Mouse (Mus musculus): ENCODE data around the gene Qpctl. TPM values are rescaled to one million over a fixed set of nuclear protein-coding genes. Genes with fewer than 3 reads are reported as not detected.
"Not testable (repeated sequence)": the region's sequence is repeated elsewhere in the genome, so short reads cannot be mapped to it uniquely, and the experiment has no call there.

Gene Qpctl
- polyA plus RNA-seq, 1 experiment: 20.8 TPM

DNA sequence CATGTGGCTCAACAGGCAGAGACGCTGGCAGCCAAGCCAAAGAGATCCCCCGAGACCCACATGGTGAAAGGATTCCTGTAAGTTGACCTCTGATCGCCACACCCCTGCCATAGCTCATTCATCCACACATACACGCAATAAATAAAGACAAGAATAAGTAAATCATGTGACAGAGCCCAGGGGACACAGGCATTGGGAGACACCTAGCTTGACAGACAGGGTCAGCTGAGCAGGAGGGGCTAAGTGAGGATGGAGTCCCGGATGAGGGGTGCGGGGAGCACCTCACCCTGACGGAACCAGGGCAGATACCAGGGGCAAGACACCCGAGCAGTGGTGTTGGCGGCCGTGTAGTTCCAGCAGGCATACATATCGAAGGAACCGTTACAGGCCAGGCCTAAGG is 14.7 kb upstream of the Qpctl start:
- no peak for DNase-seq (ENCODE audit: low read depth)
- TF ChIP-seq CTCF (IDR thresholded peaks at IDR 0.05; ENCODE audit: borderline replicate concordance, extremely low read depth, insufficient read depth, insufficient read length) (no peak), POLR2A (IDR thresholded peaks at IDR 0.05; ENCODE audit: borderline replicate concordance, extremely low read depth, insufficient read depth, insufficient read length, poor library complexity, severe bottlenecking) (no peak)

DNA sequence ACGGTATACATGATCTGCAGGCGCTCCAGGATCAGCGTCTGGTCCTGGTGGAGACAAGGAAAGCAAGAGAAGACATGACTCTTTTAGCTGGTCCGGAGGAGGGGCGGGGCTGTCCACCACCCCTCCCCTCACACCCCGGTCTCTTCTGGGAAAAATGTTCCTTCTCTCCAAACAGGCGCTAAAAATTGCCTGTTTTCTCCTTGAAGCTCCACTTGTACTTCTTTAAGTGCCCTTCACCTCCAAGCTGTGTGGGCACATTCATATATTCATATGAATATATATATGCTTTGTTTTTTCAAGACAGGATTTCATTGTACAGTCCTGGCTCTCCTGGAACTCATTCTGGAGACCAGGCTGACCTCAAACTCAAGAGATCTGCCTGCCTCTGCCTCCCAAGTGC is 13.8 kb upstream of the Qpctl start:
- no peak for DNase-seq (ENCODE audit: low read depth)
- TF ChIP-seq CTCF (IDR thresholded peaks at IDR 0.05; ENCODE audit: borderline replicate concordance, extremely low read depth, insufficient read depth, insufficient read length): no peak
- TF ChIP-seq POLR2A (IDR thresholded peaks at IDR 0.05; ENCODE audit: borderline replicate concordance, extremely low read depth, insufficient read depth, insufficient read length, poor library complexity, severe bottlenecking): no peak

DNA sequence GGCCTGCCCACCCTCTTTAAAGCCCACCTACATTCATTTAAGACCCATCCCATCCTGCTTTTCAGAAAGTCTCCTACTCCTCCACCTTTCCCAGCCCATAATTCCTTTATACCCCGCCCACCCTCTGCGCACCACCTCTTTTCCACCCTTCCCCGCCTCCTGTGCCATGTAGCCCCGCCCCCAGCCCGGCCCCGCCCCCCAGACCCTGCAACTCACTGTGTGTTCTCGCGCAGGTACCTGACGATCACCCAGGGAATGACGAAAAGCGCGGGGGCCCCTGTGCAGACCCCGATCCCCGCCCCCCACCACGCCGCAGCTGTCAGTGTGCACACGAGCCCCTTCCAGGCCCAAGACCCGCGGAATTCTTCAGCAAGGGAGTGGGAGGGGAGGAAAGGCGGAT is 11.0 kb upstream of the Qpctl start:
- DNase-seq (ENCODE audit: low read depth): peak; percentile 55
- TF ChIP-seq POLR2A (IDR thresholded peaks at IDR 0.05; ENCODE audit: borderline replicate concordance, extremely low read depth, insufficient read depth, insufficient read length, poor library complexity, severe bottlenecking): no peak
- TF ChIP-seq CTCF (IDR thresholded peaks at IDR 0.05; ENCODE audit: borderline replicate concordance, extremely low read depth, insufficient read depth, insufficient read length): no peak

DNA sequence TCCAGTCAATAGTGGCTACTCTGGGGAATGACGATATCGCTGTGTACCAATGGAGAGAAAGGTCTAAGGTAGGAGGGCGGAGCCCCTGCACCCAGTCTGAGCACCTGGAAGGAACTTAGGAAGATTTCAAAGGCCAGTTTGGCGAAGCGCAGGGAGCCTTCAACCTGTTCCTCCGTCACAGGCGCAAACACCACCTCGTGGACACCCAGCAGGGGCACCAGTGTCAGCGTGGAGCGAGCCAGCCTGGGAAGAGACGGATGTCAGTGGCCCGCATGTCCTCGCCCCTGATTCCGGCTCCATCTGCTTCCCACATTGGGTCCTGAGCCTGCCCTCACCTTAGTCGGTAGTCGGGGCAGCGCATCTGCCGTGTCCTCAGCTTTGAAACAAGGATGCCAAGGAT is 10.3 kb upstream of the Qpctl start:
- no peak for TF ChIP-seq POLR2A (IDR thresholded peaks at IDR 0.05; ENCODE audit: borderline replicate concordance, extremely low read depth, insufficient read depth, insufficient read length, poor library complexity, severe bottlenecking)
- TF ChIP-seq CTCF (IDR thresholded peaks at IDR 0.05; ENCODE audit: borderline replicate concordance, extremely low read depth, insufficient read depth, insufficient read length): no peak

DNA sequence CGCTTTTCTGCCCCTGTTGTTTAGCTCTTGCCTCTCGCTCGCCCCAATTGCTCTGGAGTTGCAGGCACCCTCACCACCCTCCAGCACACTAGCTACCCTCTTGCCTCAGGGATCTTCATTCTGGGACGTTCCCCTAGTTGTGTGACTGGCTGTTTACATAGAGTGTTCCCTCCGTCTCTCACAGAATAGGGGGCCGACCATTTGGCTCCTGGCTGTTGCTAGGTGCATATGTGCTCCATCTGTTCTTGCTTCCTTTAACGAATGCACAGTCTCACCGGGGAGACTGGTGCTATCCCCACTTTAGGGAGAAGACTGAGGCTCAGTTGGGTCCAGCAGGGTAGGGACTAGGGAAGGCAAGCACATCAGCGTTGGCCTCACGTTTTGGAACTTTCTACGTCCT is 9.5 kb upstream of the Qpctl start:
- peak; percentile 69 for DNase-seq (ENCODE audit: low read depth)
- TF ChIP-seq CTCF (IDR thresholded peaks at IDR 0.05; ENCODE audit: borderline replicate concordance, extremely low read depth, insufficient read depth, insufficient read length): no peak
- no peak for TF ChIP-seq POLR2A (IDR thresholded peaks at IDR 0.05; ENCODE audit: borderline replicate concordance, extremely low read depth, insufficient read depth, insufficient read length, poor library complexity, severe bottlenecking)

More for the DNA sequence above, 10.3 kb upstream of the Qpctl start:
- no peak for DNase-seq (ENCODE audit: low read depth)

DNA sequence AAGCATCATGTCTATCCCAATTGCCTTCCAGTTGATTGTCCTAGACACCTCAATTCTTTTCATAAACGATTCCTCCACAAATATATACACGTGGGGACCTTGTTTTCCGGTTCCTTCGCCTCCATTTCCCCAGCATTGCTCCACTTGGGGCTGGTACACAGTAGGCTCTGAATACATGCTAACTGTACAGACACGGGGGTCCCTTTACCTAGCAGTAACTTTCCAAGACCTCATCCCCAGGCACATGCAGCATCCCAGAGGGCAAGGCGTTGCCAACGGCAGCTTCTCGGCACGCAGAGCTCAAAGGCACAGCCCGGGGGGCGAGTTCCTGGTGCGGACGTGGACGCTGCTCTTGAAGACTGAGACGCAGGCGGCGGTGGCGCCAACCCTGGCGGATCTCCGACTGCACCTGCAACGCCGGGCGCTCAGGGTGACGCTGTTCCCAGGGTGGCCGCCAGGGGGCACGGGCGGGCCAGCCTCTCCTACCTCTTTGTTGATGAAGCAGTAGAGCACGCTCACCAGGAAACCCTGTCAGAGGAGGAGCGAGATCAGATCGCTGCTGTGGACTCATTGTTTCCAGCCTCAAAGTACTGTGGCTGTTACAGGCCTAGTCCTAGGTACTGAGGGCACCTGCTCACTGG is 8.2 kb upstream of the Qpctl start:
- peak; percentile 93 for DNase-seq (ENCODE audit: low read depth)
- TF ChIP-seq POLR2A (IDR thresholded peaks at IDR 0.05; ENCODE audit: borderline replicate concordance, extremely low read depth, insufficient read depth, insufficient read length, poor library complexity, severe bottlenecking) (peak; percentile 38; the same call in 1 of the 2 replicates), CTCF (IDR thresholded peaks at IDR 0.05; ENCODE audit: borderline replicate concordance, extremely low read depth, insufficient read depth, insufficient read length) (peak; percentile 96)

DNA sequence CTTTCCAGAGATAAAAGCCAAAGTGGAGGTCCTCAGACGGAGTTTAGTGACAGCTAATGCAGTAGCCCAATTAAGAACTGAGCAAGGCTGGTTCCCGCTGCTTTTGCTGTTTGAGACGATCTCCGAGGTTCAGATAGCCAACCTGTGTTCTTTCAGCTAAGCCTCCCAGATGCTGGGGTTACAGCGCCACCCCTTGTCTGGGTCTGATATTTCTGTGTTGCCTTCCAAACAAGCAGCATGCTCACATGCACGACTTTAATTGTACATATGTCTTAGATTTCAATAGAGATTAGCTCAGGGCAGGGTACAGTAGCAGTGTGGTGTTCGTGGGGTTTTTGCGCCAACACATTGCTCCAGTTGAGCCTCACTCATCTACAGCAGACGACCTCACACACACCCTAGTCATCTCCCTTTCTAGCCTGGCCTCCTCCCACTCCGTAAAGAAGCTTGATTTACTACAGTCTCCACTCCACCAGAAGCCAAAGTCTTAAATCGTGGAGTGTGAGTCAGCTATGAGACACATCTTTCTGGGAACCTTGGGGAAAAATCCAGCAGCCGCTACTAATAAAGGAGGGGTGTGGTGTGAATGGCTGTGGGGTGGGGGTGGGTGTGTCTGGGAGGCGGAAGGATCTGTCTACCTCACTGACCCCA is 6.9 kb upstream of the Qpctl start:
- no peak for DNase-seq (ENCODE audit: low read depth)
- peak; percentile 27; the same call in 1 of the 2 replicates for TF ChIP-seq CTCF (IDR thresholded peaks at IDR 0.05; ENCODE audit: borderline replicate concordance, extremely low read depth, insufficient read depth, insufficient read length)
- TF ChIP-seq POLR2A (IDR thresholded peaks at IDR 0.05; ENCODE audit: borderline replicate concordance, extremely low read depth, insufficient read depth, insufficient read length, poor library complexity, severe bottlenecking): no peak

DNA sequence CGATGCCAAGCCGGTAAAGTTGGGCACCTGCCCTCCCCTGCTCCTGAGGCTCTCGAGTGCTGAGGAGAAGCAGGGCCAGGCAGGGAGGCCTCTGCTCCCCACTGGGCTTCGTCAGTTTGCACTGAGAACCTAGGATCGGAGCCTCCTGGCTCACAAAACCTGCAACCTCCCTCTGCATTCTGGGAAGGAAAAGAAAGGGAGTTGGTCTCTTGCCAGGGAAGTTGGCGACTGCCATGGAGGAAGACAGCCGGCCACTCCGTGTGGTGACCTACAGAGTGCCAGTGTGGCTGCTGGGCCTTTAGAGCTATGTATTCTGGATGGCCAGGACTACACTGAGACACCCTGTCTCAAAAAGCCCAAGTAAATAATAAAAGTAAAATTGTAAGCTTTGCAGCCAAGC is 5.7 kb upstream of the Qpctl start:
- no peak for DNase-seq (ENCODE audit: low read depth)
- no peak for TF ChIP-seq POLR2A (IDR thresholded peaks at IDR 0.05; ENCODE audit: borderline replicate concordance, extremely low read depth, insufficient read depth, insufficient read length, poor library complexity, severe bottlenecking)
- TF ChIP-seq CTCF (IDR thresholded peaks at IDR 0.05; ENCODE audit: borderline replicate concordance, extremely low read depth, insufficient read depth, insufficient read length): no peak

DNA sequence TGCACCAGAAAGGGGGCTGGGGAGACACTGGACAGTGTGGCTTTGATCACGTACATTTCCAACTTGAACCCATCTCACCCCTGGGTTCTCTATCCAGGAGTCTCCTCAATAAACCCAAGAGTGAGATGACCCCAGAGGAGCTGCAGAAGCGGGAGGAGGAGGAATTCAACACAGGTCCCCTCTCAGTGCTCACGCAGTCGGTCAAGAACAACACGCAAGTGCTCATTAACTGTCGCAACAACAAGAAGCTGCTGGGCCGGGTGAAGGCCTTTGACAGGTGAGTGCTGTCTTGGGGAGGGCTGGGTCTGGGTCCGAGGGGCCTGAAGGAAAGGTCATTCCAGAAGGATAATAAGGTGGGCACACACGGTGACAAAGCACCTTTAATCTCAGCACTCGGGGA is 2.0 kb upstream of the Qpctl start:
- not testable (repeated sequence) for DNase-seq (ENCODE audit: low read depth)

DNA sequence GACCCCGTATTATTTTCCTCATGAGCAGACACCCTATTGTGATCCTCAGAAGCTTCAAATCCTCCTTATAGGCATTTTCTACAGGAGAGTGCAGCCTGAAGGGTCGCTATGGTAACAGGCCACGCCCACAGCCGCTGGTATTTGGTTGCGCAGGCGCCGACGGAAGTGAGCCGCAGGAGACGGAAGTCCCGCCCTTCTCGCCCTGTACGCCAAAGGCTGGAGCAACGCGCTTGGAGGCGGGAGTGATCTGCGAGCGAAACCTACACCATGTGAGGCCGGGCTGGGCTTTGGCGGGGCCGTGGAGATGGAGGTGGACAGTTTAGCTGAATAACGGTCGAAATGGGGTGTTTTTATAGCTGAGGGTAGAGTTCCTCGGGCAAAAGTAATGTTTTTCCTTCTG is 535 bp upstream of the Qpctl start, which contains the start of gene Snrpd2:
TSS of gene Snrpd2 (plus strand) at position 97 of the 400 bp plus-strand sequence.
- peak; percentile 98 for DNase-seq (ENCODE audit: low read depth)
- TF ChIP-seq POLR2A (IDR thresholded peaks at IDR 0.05; ENCODE audit: borderline replicate concordance, extremely low read depth, insufficient read depth, insufficient read length, poor library complexity, severe bottlenecking) (peak; percentile 37; the same call in 1 of the 2 replicates), CTCF (IDR thresholded peaks at IDR 0.05; ENCODE audit: borderline replicate concordance, extremely low read depth, insufficient read depth, insufficient read length) (no peak)

DNA sequence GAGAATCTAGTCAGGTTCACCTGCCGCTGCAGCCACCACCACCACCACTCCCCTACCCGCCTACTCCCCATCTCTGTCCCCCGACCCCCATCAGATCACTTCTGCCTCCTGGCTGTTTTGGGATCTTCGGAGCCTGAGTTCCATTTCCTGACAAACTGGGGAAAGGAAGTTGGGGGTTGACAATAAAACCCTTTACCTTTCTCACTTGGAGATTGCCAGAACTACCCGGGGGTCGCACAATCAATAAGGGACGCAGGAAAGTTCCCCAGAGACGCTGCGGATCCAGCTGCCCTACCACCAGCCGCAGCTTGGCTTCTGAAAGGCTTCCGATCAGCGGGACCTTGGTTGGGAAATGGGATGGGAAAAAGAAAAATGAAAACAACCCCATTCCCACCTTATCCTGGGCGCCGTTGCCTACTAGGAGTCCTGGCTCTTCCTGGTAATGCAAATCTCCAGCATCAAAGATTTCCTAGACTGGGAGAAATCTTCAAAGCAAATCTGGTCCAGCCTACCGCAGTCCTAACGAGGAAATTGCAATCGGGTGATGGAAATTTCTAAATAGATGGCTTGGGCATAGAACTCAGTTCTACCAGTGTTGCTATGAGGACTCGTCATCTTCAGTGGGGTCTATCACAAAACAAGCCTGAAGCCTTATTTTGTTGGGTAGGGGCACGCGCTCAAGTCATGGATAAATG is 764 bp downstream of the Qpctl start:
- no peak for DNase-seq (ENCODE audit: low read depth)
- TF ChIP-seq CTCF (IDR thresholded peaks at IDR 0.05; ENCODE audit: borderline replicate concordance, extremely low read depth, insufficient read depth, insufficient read length) (no peak), POLR2A (IDR thresholded peaks at IDR 0.05; ENCODE audit: borderline replicate concordance, extremely low read depth, insufficient read depth, insufficient read length, poor library complexity, severe bottlenecking) (no peak)

Data from brain, embryonic 14.5 days (tissue).